Mouse (Mus musculus) kidney, adult 2 months (tissue): Measurements from ENCODE around the gene Emc3.

Experiments
- CTCF ChIP-seq: fragments of 200-500 bp; conservative IDR thresholded peaks from 2 replicates; pipeline ENCODE4 v1.5.1; 2011; ENCODE audit warnings: low read depth, mild to moderate bottlenecking, control low read depth, low read length, moderate library complexity, mixed read lengths; ENCODE audit not compliant: insufficient read depth, insufficient read length
- POLR2A ChIP-seq: fragments of 200-500 bp; IDR thresholded peaks from one replicate; pipeline ENCODE4 v1.6.1; 2011; ENCODE audit warnings: low read depth, low read length, control low read depth

GRCm38 (mm10) chr6:113478906-113479305 lies 52.5 kb downstream of the Emc3 start:
- TF ChIP-seq CTCF, result no peak
- TF ChIP-seq POLR2A, result no peak
